Mouse (Mus musculus) liver, adult 2 months (tissue): ENCODE measurements around the gene Capn6.

Experiments
- CTCF ChIP-seq: fragments of 200-500 bp; IDR thresholded peaks from 2 replicates; pipeline ENCODE4 v1.5.1; 2011; ENCODE audit warnings: low read depth, low read length, control low read depth
- POLR2A ChIP-seq: fragments of 200-500 bp; IDR thresholded peaks from 2 replicates; pipeline ENCODE4 v1.6.1; 2011; ENCODE audit warnings: low read length, control low read depth; ENCODE audit not compliant: insufficient read depth; ENCODE audit errors: extremely low read depth

DNA sequence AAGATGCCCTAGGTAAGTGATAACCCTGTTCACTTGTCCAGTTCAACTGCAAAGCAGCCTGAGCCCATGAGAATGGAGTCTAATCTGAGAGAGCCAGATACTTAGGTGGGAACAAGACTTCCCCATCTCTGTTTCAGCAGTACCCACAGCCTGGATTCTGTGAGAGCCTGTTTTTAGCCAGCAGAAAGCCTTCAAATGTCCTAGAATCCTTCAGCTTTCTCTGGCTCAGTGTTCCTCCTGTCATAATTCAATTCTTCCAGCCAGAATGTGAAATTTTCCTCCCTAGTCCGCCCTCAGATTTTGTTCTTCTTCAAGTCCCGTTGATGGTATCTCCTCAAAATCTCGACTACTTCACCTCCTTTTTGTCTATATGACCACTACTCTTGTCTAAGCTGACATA lies 22.8 kb upstream of the Capn6 start:
- TF ChIP-seq CTCF (no peak), POLR2A (no peak)
